Mouse (Mus musculus): Measurements from ENCODE around the gene Cdon.

Gene Cdon

DNA sequence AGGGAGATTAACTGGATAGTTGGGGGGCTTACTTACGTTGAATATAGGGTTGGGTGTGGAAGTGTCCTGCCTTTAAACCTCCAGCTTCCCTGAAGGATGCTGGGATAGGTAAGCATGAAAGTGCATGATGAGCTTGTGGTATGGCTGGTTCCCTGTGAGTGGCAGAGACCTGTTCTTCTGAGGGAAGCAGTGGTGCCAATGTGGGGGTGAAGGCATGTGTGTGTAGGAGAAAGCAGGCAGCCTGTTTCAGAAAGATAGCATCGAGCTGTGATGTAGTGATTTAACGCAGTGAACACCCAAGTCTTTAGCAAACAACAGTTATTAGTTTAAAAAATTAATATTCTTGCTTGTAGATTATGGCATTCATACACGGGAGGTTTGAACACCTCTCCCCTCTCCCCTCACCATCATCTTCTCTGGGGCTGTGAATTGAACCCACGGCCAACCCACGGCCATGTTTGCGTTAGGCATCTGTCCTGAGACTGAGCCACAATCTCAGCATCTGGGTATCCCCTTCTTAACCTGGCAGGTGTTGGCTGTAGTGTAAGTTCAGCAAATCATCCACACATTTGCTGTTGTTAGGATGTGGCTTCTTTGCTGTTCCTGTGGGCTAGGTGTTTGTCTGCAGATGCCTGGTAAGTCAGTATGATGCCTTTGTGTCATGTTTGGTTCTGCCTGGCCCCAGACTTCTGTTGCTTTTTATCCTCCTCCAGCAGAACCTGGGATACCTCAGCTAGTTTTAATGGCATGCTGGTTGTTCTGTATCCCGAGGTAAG lies 17.5 kb downstream of the Cdon start:
- no peak for DNase-seq

DNA sequence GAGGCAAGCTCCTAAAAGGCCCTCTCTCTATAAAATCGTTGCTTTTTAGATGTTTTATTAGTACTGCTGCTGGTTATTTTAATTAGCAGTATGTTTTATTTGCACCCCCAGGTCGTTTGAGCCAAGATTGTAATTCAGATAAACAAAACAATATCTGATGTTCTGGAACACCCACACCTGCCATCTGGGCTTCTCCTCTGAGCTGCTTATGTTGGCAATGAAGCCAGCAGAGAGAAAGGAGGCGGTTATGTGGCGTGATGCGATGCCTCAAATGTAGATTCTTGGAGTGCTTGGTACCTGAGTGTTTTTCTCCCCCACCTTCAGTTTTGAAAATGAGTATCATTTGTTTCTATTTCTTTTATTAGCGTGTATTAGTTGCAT lies 18.1 kb downstream of the Cdon start:
- no peak for DNase-seq

DNA sequence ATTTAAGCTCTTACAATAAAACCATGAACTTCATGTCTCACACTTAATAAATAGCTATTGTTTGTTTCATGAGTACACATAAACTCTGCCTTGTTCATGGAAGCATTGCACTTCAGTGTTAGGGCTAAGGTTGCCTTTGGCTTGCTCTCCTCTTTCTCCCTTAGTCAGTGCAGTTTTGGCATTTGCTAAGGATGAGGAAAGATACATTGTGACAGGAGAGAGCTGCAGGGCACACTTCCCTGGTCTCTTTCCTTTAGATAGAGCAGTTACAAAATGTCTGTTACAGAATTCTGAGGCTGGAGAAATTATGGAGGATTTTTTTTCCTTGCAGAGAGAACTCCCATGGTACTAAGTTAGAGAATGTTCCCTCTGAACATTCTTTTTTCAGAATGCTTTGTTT lies 18.8 kb downstream of the Cdon start:
- DNase-seq, result no peak

DNA sequence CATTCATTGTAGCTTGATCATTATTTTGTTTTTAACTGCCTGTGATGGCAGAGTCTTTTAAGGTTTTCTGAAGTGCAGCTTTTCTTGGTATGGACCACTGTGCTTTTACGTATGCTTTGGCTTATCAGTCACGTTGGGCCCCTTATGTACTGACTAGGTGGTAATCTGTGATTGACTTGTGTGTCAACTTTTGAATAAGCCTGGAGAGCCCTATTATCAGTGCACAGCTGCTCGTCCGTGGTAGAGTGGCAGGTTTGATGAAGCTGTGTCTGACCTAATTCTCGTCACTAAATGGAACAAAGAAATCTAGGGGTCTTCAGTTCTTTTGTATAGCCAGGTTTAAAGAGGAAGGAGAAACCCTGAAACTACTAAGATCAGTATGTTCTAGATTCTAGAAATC lies 21.5 kb downstream of the Cdon start:
- no peak for DNase-seq

DNA sequence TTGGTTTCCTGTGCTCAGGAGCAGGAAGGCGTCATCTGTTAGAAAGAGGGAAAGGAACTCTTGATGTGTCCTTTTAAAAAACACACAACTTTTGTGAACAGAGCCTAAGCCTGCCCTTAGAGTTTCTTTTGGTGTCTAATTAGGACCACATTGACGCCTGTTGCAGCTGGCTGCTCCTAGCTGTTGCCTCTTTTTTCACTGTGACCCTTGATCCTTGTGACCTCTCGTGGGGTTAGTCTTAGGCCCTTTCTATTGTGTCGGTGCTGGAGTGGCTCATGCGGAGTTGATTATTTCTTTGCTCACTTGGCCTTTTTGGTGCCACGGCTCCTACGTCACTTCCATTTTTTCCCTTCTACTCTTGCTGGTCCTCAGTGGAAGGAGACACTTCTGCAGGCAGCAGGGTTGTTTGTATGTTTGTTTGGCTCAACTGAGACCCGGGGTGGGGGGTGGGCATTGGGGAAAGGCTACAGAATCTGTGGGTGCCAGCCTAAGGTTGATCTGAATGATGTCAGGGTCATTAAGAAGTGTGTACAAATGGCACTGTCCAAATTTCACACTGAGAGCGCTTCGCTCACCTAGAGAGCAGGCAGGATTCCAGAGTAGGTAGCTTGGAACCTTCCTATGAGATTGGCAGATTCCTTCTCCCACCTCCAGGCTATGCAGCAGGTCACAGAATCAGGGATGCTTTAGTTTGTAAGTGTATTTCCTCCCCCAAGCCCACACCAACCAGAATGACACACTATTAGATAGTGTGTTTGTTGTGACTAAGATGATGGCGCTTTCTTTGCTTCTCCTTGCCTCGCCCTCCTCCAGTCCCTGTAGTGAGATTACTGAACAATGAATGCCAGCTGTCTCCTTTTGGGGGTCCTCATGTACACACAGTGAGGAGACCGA lies 22.9 kb downstream of the Cdon start:
- DNase-seq, result no peak

DNA sequence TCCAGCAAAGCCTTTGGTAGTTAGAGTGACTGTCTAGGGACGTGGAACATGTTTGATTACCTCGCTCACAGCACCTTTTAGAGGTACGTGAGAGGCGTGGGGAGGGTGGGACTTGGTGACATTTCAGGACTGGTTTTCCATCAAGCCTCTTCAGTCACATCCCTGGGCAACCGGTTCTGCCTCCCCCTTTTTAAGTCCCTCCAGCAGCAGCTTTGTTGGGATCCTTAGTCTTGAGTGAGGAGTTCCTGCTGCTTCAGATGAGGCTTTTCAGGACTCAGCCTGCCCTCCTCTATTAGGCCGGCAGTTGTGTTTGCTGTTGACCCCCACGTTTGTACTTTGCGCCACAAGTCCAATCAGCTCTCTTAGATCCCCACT lies 23.6 kb downstream of the Cdon start:
- DNase-seq, result no peak

DNA sequence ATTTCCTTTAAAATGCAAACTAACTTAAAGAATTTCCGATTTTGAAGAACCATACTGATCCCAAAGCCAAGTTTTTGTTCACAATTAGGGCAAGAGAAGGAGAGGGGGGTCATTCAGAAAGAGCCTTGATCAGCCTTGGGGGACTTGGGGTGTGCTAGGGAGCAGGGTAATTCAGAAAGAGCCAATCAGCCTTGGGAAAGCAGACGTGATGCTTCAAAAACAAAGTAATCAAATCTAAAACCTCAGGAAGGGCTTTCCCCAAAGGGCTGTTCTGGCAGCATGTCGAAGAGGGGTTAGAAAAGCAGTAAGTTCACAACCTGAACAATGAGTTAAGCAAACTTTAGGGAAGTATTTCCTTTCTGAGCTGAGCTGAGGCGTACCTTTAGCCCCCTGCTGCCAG lies 26.0 kb downstream of the Cdon start:
- no peak for DNase-seq

DNA sequence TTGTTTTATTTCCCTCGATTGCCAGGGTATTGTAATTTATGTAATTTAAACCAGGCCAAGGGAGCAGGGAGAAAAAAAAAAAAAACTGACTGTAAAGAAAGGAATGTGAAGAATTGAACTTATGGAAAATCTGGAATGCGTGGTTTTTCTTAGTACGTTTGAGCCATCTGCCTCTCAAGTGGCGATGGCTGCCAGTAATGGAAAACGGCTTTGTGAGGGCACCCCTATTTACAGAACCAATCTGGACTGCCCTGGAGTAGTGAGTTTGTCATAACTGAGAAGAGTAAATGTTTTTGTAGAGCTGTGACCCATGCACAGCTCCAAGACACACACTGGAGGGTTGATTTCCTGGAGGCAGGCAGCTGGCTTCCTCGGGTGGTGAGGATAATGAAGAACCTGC lies 32.4 kb downstream of the Cdon start:
- DNase-seq, result no peak

DNA sequence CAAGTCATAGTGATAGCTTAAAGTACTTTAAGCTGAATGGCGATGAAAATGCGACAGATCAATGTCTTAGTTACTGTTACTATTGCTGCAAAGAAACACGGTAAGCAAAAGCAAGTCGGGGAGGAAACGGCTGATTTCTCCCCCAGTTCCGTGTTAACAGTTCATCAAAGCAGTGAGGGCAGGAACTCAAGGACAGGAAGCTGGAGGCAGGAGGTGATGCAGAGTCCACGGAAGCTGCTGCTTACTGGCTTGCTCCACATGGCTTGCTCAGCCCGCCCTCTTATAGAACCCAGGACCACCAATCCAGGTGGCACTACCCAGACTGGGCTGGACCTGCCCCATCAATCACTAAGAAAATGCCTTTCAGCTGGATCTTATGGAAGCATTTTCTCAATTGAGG lies 38.7 kb downstream of the Cdon start:
- no peak for DNase-seq

DNA sequence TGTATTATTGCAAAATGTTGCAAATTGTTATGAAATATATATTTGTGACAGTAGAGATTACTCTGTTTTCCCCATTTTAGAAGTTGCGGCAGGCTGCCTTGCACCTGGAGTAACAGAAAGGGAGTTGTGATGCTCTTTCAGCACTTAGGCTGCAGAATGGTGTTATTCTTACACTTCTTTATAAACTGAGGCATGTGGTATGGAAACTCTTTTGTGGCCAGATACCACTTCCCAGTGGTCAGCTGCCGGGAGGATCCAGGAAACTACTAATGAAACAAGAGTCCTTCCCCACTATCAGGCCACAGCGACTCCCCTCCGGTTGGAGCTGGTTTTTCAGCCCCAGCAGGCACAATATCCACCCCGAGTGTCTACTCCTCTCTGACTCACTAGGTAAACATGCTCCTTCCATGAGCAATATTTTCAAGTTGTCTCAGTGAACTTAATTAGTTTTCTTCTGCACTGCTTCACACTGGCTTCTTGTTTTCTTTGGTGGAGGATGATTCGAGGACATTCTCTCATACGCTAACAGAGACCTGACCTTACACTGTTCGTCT lies 46.4 kb downstream of the Cdon start:
- no peak for DNase-seq

DNA sequence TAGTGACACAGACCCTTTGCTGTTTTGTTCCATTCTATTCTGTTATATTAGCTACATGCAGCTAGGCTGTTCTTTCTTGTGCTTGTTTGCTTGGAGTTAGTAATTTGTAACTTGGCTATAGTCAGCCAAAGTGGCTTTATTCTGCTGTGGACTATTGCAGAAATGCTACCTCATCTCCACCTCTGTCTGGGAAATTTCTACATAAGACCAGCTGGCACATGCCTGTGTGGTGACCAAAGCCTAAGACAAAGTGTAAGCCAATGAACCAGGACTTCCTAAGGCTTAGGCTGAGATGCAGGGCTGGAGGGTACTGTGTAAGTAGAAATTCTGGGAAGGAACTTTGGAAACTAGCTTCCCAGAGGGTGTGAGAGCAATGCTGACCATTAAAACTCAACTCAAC lies 48.0 kb downstream of the Cdon start:
- no peak for DNase-seq

DNA sequence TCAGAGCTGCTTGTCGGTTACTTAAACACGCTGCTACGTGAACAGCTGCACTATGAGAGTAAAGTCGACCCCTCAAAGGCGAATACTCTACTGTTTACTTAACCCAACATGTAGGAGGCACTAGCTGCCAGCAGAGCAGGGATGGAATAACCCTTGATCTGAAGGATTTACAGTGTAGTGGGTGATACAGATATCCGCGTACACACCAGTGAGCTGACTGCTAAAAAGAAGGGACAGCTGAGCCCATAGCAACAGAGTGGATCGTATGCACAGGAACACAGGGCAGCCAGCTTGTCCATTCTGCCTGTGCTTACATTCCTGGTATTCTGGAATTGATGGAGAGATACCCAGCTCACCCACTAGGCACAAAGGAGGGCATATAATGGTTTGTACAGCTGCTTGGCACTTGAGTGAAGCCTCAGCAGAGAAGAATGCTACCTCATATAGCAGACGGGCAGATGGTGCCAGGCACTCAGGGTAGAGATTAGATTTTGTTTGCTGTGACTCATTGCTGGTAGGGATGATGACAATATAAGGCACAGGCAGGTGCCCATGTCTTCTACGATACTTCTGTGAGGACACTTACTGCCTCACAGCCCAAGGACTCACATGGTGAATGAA lies 53.3 kb downstream of the Cdon start:
- no peak for DNase-seq

DNA sequence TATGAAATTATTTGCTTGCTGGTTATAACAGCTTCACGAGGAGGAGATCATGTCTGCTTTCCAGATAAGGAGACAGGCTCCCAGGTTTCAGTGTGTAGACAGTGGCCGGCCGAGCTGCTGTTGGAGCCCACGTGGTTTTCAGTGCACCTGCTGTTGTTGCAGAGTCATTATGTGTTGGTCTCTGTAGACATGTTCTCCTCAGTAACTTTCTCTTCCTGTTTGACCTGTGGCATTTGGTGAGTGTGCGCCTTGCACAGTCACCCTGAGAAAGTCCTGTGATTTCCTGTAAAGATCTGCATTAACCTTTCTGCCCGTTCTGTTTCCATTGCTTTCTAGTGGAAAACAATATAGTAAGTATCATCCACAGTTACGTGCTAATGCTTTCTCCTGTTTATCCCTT lies 54.5 kb downstream of the Cdon start:
- no peak for DNase-seq

DNA sequence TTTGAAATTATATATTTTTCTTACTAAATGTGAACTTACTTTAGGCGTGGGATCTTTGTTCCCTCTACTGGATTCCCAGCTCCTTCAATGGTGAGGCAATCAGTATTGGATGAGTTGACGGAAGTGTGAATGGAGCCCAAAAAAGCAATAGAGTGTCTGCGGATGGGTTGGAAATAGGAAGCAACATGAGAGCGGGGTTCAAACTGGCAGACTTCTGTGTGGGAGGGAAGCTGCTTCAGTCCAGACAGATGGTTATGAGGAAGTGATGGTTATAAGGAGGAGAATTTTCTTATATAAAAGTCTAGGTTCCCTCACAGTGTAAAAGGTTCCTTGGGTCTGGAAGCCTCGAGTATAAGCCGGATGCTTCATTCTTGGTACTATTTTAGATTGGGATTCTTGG lies 58.5 kb downstream of the Cdon start:
- DNase-seq, result no peak

DNA sequence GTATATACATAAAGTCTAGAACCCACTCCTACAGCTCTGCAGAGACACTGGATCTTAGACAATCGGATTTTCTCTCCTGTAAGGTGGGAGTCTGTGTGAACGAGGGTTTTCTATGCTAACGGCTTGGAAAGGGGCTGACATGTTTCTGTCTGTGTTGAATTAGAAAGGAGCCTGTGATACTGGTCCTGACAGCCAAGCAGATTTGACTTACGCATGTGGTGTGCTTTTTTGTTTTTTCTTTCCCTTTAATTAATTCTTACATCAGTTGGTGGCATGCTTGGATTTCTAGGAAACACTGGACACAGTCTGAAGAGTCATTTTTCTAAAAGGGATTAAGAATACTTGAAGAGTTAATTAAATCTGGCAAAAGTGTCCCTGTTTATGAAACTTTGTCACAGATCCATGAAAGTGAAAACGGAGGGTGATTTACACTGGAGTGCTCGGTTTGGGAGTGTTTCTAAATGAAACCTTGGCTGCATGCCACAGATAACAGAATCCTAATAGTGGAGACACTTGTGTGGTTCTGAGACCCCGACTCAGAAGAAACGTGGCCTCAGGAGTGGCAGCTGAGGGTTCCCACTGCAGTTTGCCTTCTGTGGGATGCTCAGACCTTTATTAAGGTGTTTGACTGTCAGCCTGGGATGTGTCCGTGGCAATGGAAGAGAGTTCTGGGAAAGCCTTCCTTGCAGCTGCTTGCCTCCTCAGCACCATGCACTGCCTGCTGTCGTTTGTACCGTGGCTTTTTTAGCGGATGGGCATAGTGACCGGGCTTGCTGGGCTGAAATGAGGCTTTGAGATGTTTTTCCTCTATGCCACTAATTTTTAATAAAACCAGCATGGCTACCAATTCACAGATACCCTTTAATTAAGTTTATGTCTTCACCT lies 61.3 kb downstream of the Cdon start:
- no peak for DNase-seq

DNA sequence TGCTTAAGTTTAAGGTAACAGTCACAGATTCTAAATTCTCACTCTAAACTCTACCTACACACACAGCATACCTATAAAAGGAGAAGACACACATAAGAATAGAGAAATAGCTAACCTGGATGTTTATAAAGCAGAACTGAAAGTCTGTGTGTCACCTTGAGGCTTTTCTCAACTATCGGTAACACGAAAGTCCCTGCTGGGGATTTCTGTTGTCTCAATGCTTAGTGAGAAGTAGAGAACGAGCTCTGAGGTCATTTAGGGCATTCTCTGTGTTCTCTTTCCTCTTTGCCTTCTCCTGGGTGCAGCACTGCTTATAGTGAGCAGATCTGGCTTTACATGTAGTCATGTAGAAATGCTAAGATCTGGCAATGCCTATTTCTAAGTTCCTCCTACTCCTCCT lies 63.0 kb downstream of the Cdon start:
- DNase-seq, result no peak

DNA sequence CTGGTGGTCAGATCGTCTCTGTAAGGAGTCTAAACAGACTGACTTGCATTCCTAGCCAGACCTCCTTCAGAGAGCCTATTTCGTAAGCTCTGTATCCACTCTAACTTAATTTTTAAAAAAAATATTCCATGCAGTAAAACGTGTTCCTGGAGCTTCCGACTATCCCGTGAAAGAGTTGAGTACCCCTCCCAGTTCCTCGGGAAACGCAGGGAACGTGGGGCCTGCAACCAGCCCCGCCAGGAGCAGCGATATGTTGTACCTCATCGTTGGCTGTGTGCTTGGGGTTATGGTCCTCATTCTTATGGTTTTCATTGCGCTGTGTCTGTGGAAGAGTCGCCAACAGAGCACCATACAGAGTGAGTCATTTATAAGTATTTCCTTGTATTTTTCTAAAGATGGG lies 65.7 kb downstream of the Cdon start:
- no peak for DNase-seq

DNA sequence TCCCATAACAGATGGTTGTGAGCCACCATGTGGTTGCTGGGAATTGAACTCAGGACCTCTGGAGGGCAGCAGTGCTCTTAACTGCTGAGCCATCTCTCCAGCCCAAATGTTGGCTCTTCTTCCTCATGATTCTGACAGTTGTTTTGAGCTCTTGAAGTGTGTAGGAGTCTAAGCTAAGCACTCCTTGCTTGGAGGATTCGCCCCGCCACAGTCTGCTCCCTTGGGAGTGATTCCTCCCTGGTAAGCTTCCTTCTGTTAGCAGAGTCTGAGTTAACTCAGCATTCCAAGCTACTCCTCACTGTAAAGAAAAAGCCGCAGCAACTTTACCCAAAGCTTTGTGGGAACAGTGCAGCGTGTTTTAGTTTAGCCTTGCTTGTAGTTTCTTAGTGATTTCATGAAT lies 67.6 kb downstream of the Cdon start:
- DNase-seq, result no peak

DNA sequence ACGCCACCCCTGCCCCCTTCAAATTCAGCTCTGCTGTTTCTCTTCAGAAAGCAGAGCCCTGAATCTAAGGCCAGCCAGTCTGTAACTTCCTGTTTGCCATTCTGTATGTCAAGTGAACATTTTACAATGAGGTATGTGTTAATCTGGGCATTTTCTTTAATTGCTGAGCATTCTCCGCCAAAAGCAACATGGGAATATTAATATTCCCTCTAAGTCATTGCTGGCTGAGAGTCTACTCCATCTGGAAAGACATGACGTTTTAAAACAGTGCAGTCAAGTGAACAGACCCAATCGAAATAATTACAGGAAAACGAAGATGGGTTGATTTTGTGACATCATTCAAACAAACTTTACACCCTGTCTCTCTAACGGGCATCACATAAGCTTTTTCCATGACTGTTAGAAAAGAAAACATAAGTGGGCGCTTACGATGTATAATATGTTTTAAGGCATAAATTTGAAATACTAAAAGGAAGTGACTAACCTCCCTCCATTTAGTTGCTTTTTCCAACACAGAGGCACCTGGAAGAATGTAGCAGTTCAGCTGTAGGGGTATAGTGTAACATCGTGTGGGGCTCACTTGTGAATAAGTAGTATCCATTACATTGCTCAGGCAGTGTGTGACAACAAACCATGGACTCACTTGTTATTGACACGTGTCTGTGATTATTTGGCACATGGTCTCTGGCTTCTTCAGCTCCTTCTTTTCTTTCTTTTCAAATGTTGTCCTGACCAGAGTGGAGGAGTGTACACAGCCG lies 70.4 kb downstream of the Cdon start:
- no peak for DNase-seq

DNA sequence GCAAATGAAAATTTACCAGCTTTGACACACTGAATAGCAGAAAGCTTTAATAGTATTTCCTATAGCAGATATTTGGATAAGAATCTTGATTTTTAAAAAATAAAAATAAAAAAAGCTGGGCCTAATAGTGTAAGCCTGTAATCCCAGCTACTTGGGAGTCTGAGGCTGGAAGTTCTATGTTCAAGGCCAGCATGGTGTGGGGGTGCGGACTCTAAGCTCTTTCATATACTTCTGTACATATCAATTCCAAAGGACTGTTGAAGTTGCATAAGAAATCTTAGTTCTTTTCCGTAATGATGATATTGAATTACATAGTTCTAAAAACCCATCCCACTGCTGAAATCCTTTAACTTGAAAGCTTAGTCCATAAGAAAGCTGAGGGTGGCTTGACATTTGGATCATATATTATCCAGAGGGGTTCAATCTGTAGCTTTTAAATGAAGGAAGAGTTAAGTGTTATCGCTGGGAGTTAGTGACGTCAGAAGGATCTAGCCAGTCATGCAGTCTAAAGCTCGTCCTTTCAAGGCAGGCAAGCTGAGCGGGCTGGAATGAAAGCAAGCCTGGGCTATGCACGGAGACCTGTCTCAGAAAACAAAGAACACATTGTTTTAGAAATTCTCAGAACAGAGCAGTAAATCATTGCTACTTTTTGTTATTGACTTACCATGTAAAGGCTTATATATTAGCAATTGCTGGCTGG lies 72.3 kb downstream of the Cdon start:
- no peak for DNase-seq

DNA sequence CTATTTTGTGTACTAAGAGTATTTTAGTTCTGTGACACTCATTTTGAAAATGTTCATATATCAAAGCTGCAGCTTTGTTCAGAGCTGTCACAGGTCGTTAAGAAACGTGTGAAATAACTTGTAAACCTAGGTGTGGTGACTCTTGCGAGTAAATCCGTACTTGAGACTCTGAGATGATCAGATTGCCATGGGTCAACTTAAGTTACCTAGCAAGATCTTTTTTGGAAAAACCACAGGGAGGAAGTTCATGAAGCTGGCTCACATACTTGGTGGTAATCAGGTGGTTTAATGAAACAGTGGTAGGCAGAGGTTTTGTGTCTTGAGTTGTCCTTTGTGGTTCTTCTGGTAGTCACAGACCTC lies 72.8 kb downstream of the Cdon start:
- DNase-seq, result no peak
